Mouse (Mus musculus) heart, postnatal 0 days (tissue): ENCODE results near the gene Zfp879. TPM values are rescaled to one million over a fixed set of nuclear protein-coding genes. Genes with fewer than 3 reads are reported as not detected.

ENCODE experiments used
- ATAC-seq: fragments of 200-750 bp; cut with Nextera tagmentation; 2 replicates; pipeline ENCODE4 v1.8.0; 2017; ENCODE audit warnings: low read depth, moderate number of reproducible peaks, moderate library complexity; ENCODE audit not compliant: insufficient read depth
- DNase-seq: peaks from one replicate; pipeline ENCODE4 v3.0.0-alpha.2; 2016; ENCODE audit warnings: low spot score
- H3K27ac ChIP-seq: fragments of 300-500 bp; sonication (generic); 2 replicates; pipeline ENCODE4 v1.5.1; 2014; ENCODE audit warnings: low read depth, mild to moderate bottlenecking
- H3K27me3 ChIP-seq: fragments of 300-500 bp; sonication (generic); 2 replicates; pipeline ENCODE4 v1.6.1; 2014; ENCODE audit warnings: low read length, mixed read lengths; ENCODE audit not compliant: control insufficient read depth, insufficient read depth
- H3K36me3 ChIP-seq: fragments of 300-500 bp; sonication (generic); replicated peaks from 2 replicates; pipeline ENCODE4 v1.6.1; 2014; ENCODE audit warnings: low read length, mixed read lengths; ENCODE audit not compliant: control insufficient read depth, insufficient read depth
- H3K4me1 ChIP-seq: fragments of 300-500 bp; sonication (generic); 2 replicates; pipeline ENCODE4 v1.6.1; 2014; ENCODE audit warnings: antibody characterized with exemption; ENCODE audit not compliant: control insufficient read depth, insufficient read depth
- H3K4me2 ChIP-seq: fragments of 300-500 bp; sonication (generic); 2 replicates; pipeline ENCODE4 v1.6.1; 2014; ENCODE audit warnings: low read depth, mild to moderate bottlenecking, low read length, moderate library complexity
- H3K4me3 ChIP-seq: fragments of 300-500 bp; sonication (generic); 2 replicates; pipeline ENCODE4 v1.5.1; 2014; ENCODE audit warnings: low read depth, low read length
- H3K9ac ChIP-seq: fragments of 300-500 bp; sonication (generic); replicated peaks from 2 replicates; pipeline ENCODE4 v1.6.1; 2014; ENCODE audit warnings: low read depth, low read length, mixed read lengths
- H3K9me3 ChIP-seq: fragments of 300-500 bp; sonication (generic); replicated peaks from 2 replicates; pipeline ENCODE4 v1.6.1; 2016; ENCODE audit warnings: low read length; ENCODE audit not compliant: control insufficient read depth
- CTCF ChIP-seq: IDR thresholded peaks from 2 replicates; pipeline ENCODE4 v1.5.1; 2016; ENCODE audit warnings: antibody characterized with exemption, control low read depth, low read depth
- EP300 ChIP-seq: IDR thresholded peaks from 2 replicates; pipeline ENCODE4 v1.6.1; 2016; ENCODE audit warnings: antibody characterized with exemption, low read depth
- WGBS: fragments of 180-500 bp; shearing (Covaris S2); extraction: QIAGEN DNeasy Blood & Tissue Kit; methylation state at CpG from one replicate; pipeline ENCODE4 v1.1.7; 2014; 5-methylcytosine and 5-hydroxymethylcytosine counted together
- polyA plus RNA-seq: library from polyadenylated mRNA; unstranded; fragments of >200 nt; fragmentation: Nextera tagmentation; extraction: Ambion mirVana; gene quantifications from 2 replicates; pipeline ENCODE4 v1.2.1, GENCODE M21; 2015
- total RNA-seq: library from RNA; depleted of rRNA; stranded (reverse); fragments of >200 nt; gene quantifications from 2 replicates; pipeline ENCODE4 v1.2.3, GENCODE M21; 2014; ENCODE audit warnings: low replicate concordance; rRNA removed

Zfp879 gene
- total RNA-seq = 0.38 TPM in 1 of 2 replicates, not detected in the other
- 0.66 and 0.72 TPM in 2 replicates for polyA plus RNA-seq

- peak within 1 kb of the TSS; percentile 77 for H3K27ac ChIP-seq
- ATAC-seq = peak; percentile 94
- TF ChIP-seq CTCF (no peak), EP300 (no peak)
- peak within 1 kb of the TSS; percentile 63 for H3K4me2 ChIP-seq
- peaks cover 4% of the 10 kb centered on the region; the same call in 1 of the 2 replicates for H3K4me1 ChIP-seq
- H3K9me3 ChIP-seq = no peaks in the 10 kb centered on the region
- 17% methylated on average over 22 of the region's 22 CpGs for WGBS
- no peaks in the 10 kb centered on the region for H3K27me3 ChIP-seq
- peak within 1 kb of the TSS; percentile 51; the same call in 1 of the 2 replicates for H3K9ac ChIP-seq
- H3K4me3 ChIP-seq = peak within 1 kb of the TSS; percentile 45
- H3K36me3 ChIP-seq = no peaks in the 10 kb centered on the region
- DNase-seq = peak; percentile 90
Observed at GRCm38 (mm10) chr11:50841023-50841735, at the start of gene Zfp879. Gene Zfp879 (minus strand): TSS chr11:50841552.

- TF ChIP-seq CTCF (no peak), EP300 (no peak)
- ATAC-seq = peak; percentile 92
- 7% methylated on average over 26 of the region's 26 CpGs for WGBS
- Histone ChIP-seq H3K4me3 (peak within 1 kb of the TSS; percentile 46), H3K9ac (peak within 1 kb of the TSS; percentile 39; the same call in 1 of the 2 replicates), H3K27ac (no peak within 1 kb of the TSS), H3K9me3 (0 out of 2 replicates have a peak, but pooled peaks cover 4% of the 10 kb centered on the region), H3K4me1 (0 out of 2 replicates have a peak, but pooled peaks cover 4% of the 10 kb centered on the region), H3K27me3 (no peaks in the 10 kb centered on the region), H3K36me3 (no peaks in the 10 kb centered on the region), H3K4me2 (peak within 1 kb of the TSS; percentile 73)
- peak; percentile 77 for DNase-seq
Observed at GRCm38 (mm10) chr11:50887390-50888128, 46.2 kb upstream of the Zfp879 start, which contains the start of gene Zfp454. Gene Zfp454 (minus strand): TSS chr11:50887651.

DNA sequence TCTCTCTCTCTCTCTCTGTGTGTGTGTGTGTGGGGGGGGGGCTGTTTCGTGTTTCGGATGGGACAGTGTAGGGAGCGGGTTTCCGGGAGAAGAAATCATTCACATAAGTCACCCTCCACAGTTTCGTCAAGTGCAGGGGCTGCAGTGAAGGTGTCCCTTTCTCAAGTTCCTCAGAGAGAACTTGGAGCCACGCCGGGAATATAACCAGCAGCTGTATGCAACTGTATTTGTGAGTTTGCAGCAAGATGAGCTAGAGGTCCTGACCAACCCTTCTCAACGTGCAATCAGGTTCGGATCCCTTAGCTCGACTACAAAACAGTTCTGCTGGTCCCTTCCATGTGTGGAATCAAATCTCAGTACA, 45.6 kb upstream of the Zfp879 start:
- Histone ChIP-seq H3K9me3 (0 out of 2 replicates have a peak, but pooled peaks cover under 1% of the 10 kb centered on the region), H3K4me2 (peak overlapping the region; percentile 73), H3K4me1 (0 out of 2 replicates have a peak, but pooled peaks cover 4% of the 10 kb centered on the region), H3K9ac (peak overlapping the region; percentile 39; the same call in 1 of the 2 replicates), H3K27me3 (no peaks in the 10 kb centered on the region), H3K4me3 (peak overlapping the region; percentile 46), H3K36me3 (no peaks in the 10 kb centered on the region), H3K27ac (no peak overlapping the region)
- DNase-seq = no peak
- 24% methylated on average over 10 of the region's 10 CpGs for WGBS
- TF ChIP-seq CTCF (no peak), EP300 (no peak)
- peak; percentile 2; the same call in 1 of the 2 replicates for ATAC-seq

GRCm38 (mm10) chr11:50886231-50886932, 45.0 kb upstream of the Zfp879 start:
- H3K4me1 ChIP-seq = 0 out of 2 replicates have a peak, but pooled peaks cover 4% of the 10 kb centered on the region
- TF ChIP-seq EP300 = no peak
- TF ChIP-seq CTCF = no peak
- H3K4me2 ChIP-seq = peak overlapping the region; percentile 73
- H3K9ac ChIP-seq = 0 out of 2 replicates have a peak overlapping the region, but pooled peaks have one; percentile 39
- no peaks in the 10 kb centered on the region for H3K9me3 ChIP-seq
- no peak overlapping the region for H3K27ac ChIP-seq
- 55% methylated on average over 8 of the region's 8 CpGs for whole genome bisulfite sequencing
- 0 out of 2 replicates have a peak, but pooled peaks cover under 1% of the 10 kb centered on the region for H3K36me3 ChIP-seq
- peak overlapping the region; percentile 46; the same call in 1 of the 2 replicates for H3K4me3 ChIP-seq
- ATAC-seq (no peak), DNase-seq (no peak)
- no peaks in the 10 kb centered on the region for H3K27me3 ChIP-seq

DNA sequence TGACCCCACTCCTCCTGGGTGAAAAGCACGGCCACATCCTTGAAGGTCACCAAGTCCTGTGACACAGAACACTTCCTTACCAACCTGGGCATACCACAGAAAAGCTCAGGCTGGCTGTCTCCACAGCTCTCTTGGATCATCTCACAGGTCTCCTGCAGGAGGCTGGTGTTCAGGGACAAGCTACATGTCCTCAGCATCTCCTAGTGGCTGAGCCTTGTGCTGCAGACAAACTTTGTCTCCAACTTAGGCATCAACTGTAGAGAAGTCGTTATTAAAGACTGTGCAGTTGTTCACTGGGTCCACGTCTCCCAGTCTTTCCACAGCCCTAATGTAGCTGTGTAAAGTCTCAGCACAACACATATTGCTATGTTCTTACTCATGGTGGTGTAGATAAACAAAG, 42.4 kb upstream of the Zfp879 start:
- ATAC-seq (no peak), DNase-seq (no peak)
- H3K36me3 ChIP-seq = 0 out of 2 replicates have a peak, but pooled peaks cover 5% of the 10 kb centered on the region
- no peak overlapping the region for H3K9ac ChIP-seq
- no peak overlapping the region for H3K4me3 ChIP-seq
- H3K27me3 ChIP-seq = no peaks in the 10 kb centered on the region
- TF ChIP-seq CTCF (no peak), EP300 (no peak)
- H3K4me2 ChIP-seq = no peak overlapping the region
- no peak overlapping the region for H3K27ac ChIP-seq
- H3K4me1 ChIP-seq = 0 out of 2 replicates have a peak, but pooled peaks cover 4% of the 10 kb centered on the region
- no peaks in the 10 kb centered on the region for H3K9me3 ChIP-seq
- WGBS = 70% methylated on average over 3 of the region's 3 CpGs
